Mouse (Mus musculus) small intestine, adult 2 months (tissue): ENCODE measurements at regions not wholly inside any gene's neighbourhood (a gene's known extent, or its start where the extent isn't known, plus 50 kb on each side); places are given as distances from the start of the nearest gene placed in this dataset.

Experiments used
- H3K27ac ChIP-seq: fragments of 200-500 bp; 2 replicates; pipeline ENCODE4 v1.5.1; 2012; ENCODE audit warnings: low read depth, low read length, control low read depth, inconsistent platforms; ENCODE audit not compliant: insufficient read depth
- H3K27me3 ChIP-seq: fragments of 200-500 bp; 2 replicates; pipeline ENCODE4 v1.6.1; 2012; ENCODE audit warnings: mild to moderate bottlenecking, moderate library complexity, low read length, inconsistent platforms; ENCODE audit not compliant: control insufficient read depth, insufficient read depth
- H3K36me3 ChIP-seq: fragments of 200-500 bp; 2 replicates; pipeline ENCODE4 v1.6.1; 2012; ENCODE audit warnings: mild to moderate bottlenecking, low read length, control low read depth, inconsistent platforms; ENCODE audit not compliant: control insufficient read depth, insufficient read depth
- H3K4me1 ChIP-seq: fragments of 200-500 bp; 2 replicates; pipeline ENCODE4 v1.6.1; 2012; ENCODE audit warnings: low read length, inconsistent platforms, mixed read lengths; ENCODE audit not compliant: control insufficient read depth, insufficient read depth, insufficient read length
- H3K4me3 ChIP-seq: fragments of 200-500 bp; 2 replicates; pipeline ENCODE4 v1.5.1; 2012; ENCODE audit warnings: low read depth, mild to moderate bottlenecking, control low read depth, inconsistent platforms, low read length, moderate library complexity
- CTCF ChIP-seq: fragments of 200-500 bp; IDR thresholded peaks from 2 replicates; pipeline ENCODE4 v1.5.1; 2012; ENCODE audit warnings: low read depth, mild to moderate bottlenecking, control low read depth, inconsistent platforms, low read length, moderate library complexity, mixed read lengths; ENCODE audit not compliant: insufficient replicate concordance, insufficient read length; ENCODE audit errors: extremely low read depth
- POLR2A ChIP-seq: fragments of 200-500 bp; IDR thresholded peaks from 2 replicates; pipeline ENCODE4 v1.6.1; 2012; ENCODE audit warnings: low read depth, mild to moderate bottlenecking, control low read depth, inconsistent platforms, low read length, moderate library complexity
- WGBS: fragments of 180-500 bp; shearing (Covaris S2); methylation state at CpG from one replicate; pipeline ENCODE4 v1.1.7; 2018; 5-methylcytosine and 5-hydroxymethylcytosine counted together

- Histone ChIP-seq H3K27ac (no peak overlapping the region), H3K27me3 (no peaks in the 10 kb centered on the region; the same call in 1 of the 2 replicates), H3K36me3 (no peaks in the 10 kb centered on the region), H3K4me3 (no peak overlapping the region), H3K4me1 (no peaks in the 10 kb centered on the region)
- TF ChIP-seq POLR2A = no peak
- TF ChIP-seq CTCF = no peak
- 77% methylated on average over 5 of the region's 5 CpGs for WGBS
Observed at GRCm38 (mm10) chr16:93465741-93466140, 138.1 kb downstream of the Setd4 start.

GRCm38 (mm10) chr16:93464898-93465297, 139.0 kb downstream of the Setd4 start:
- 61% methylated on average over 2 of the region's 2 CpGs for WGBS
- Histone ChIP-seq H3K4me1 (no peaks in the 10 kb centered on the region), H3K36me3 (no peaks in the 10 kb centered on the region), H3K27ac (no peak overlapping the region), H3K4me3 (no peak overlapping the region), H3K27me3 (no peaks in the 10 kb centered on the region; the same call in 1 of the 2 replicates)
- TF ChIP-seq POLR2A = no peak
- TF ChIP-seq CTCF = no peak

- H3K4me1 ChIP-seq = no peaks in the 10 kb centered on the region
- H3K27me3 ChIP-seq = no peaks in the 10 kb centered on the region; the same call in 1 of the 2 replicates
- WGBS = 91% methylated on average over 13 of the region's 13 CpGs
- no peak overlapping the region for H3K27ac ChIP-seq
- H3K4me3 ChIP-seq = no peak overlapping the region
- TF ChIP-seq CTCF (no peak), POLR2A (no peak)
- H3K36me3 ChIP-seq = no peaks in the 10 kb centered on the region
Observed at GRCm38 (mm10) chr16:93463405-93463804, 140.5 kb downstream of the Setd4 start.

DNA sequence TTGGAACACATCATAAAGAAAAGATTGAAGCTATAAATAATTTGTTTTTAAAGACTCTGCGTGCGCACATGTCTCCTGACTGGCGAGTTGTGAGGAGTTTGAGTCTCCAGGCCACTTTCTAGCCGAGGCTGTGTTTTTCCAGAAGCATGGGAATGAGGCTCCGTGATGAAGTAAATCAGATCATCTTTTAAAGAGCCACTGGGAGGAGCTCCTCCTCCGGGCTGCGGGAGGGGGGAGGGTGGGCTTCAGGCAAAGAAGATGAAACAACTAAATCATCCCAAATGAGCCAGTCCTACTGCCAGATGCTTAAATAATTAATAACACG, 141.6 kb downstream of the Setd4 start:
- 37% methylated on average over 8 of the region's 8 CpGs for WGBS
- Histone ChIP-seq H3K36me3 (no peaks in the 10 kb centered on the region), H3K27ac (no peak overlapping the region), H3K4me1 (no peaks in the 10 kb centered on the region), H3K4me3 (no peak overlapping the region), H3K27me3 (no peaks in the 10 kb centered on the region; the same call in 1 of the 2 replicates)
- TF ChIP-seq POLR2A (no peak), CTCF (no peak)

- H3K36me3 ChIP-seq = no peaks in the 10 kb centered on the region
- H3K4me1 ChIP-seq = no peaks in the 10 kb centered on the region
- H3K27me3 ChIP-seq = no peaks in the 10 kb centered on the region; the same call in 1 of the 2 replicates
- H3K27ac ChIP-seq = no peak overlapping the region
- TF ChIP-seq CTCF = no peak
- no peak for TF ChIP-seq POLR2A
- WGBS = 59% methylated on average over 27 of the region's 27 CpGs
- H3K4me3 ChIP-seq = no peak overlapping the region
Observed at GRCm38 (mm10) chr16:93461406-93462285, 142.2 kb downstream of the Setd4 start.

GRCm38 (mm10) chr16:93459497-93460240, 144.2 kb downstream of the Setd4 start:
- 63% methylated on average over 12 of the region's 12 CpGs for WGBS
- Histone ChIP-seq H3K4me1 (no peaks in the 10 kb centered on the region), H3K4me3 (no peak overlapping the region), H3K36me3 (no peaks in the 10 kb centered on the region), H3K27ac (no peak overlapping the region), H3K27me3 (no peaks in the 10 kb centered on the region; the same call in 1 of the 2 replicates)
- TF ChIP-seq CTCF (no peak), POLR2A (no peak)
